Mouse (Mus musculus): Measurements from ENCODE around the gene Galk2.

Gene Galk2

GRCm38 (mm10) chr2:125858521-125859280 is at the start of gene Galk2, which contains the start of gene Cops2:
TSS of gene Galk2 (plus strand) at chr2:125859109.
TSS of gene Cops2 (minus strand) at chr2:125859139.
- DNase-seq, result peak; percentile 92

- DNase-seq, result no peak
These were observed 49.4 kb upstream of the Galk2 start for GRCm38 (mm10) chr2:125809551-125809950.

DNA sequence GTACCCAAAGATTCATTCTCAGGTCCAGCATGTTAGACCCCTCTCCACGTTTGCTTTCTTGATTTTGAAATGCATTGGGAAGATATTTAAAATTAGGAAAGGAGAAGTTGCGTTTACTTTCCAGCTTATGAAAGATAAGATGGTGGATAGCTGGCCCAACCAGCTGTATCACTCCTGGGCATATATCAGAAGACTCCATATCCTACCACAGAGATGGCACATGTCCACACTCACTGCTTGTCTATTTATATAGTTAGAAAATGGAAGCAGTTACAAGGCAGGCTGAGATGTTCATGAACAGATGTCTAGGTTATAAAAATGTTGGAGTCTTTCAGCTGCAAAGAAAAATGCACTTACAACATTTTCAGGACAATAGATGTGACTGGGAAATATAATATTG is 47.6 kb upstream of the Galk2 start:
- no peak for DNase-seq

GRCm38 (mm10) chr2:125813972-125814595 is 44.8 kb upstream of the Galk2 start:
- no peak for DNase-seq

- DNase-seq, result no peak
These were observed 38.5 kb upstream of the Galk2 start for GRCm38 (mm10) chr2:125820397-125820796.

DNA sequence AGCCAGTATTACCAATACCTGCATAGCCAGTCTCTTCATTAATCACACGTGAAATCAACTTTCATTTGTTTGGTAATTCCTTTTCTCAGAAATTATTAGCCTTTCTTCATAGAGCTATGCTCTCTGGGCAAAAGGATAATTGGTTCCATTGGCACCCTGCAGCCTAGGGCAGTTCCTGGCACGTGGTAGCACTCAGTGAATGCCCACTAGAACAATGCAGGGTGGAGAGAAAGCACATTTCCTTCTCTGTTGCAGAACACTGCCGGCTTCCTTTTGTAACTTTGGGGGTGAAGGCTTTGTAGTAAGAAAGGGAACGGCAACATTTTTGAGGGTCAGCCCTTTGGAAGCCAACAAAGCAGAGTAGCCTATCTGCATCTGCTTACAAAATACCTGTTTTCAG is 32.7 kb upstream of the Galk2 start:
- DNase-seq, result no peak

GRCm38 (mm10) chr2:125827898-125828297 is 31.0 kb upstream of the Galk2 start:
- no peak for DNase-seq

DNA sequence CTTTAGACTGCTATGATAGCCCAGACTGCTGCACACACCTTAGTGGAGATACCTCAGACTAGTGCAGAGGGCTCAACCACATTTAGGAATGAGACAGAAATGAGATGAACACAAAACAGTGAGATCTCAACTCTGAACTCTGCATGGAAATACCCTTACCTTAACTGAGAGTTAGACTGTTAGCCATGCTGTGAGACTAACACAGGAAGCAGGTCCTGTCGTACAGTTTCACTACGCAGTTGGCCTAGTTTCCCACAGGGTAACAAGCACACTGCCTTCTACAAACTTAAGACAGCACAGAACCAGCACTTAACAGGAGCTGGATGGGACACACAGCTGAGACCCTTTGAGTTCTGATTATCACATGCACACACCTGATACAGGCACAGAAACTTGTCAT is 29.0 kb upstream of the Galk2 start:
- no peak for DNase-seq

DNA sequence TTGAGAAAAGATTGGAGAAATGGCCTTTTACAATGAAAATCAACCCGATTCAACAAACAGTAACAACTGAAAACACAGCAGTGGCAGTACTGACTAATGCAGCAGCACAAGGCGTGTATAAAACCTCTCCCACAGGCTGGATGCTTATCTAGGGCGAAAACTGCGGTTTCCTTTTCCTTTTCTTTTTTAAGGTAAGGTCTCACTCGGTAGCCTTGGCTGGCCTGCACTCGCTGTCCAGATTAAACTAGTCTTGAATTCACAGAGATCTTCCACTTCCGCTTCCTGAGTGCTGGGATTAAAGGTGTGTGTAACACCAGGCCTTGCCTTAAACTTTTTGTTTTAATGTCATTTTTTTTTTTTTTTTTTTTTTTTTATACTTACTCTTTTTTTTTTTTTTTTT is 20.8 kb upstream of the Galk2 start:
- no peak for DNase-seq

GRCm38 (mm10) chr2:125838708-125839284 is 20.1 kb upstream of the Galk2 start:
- no peak for DNase-seq

DNA sequence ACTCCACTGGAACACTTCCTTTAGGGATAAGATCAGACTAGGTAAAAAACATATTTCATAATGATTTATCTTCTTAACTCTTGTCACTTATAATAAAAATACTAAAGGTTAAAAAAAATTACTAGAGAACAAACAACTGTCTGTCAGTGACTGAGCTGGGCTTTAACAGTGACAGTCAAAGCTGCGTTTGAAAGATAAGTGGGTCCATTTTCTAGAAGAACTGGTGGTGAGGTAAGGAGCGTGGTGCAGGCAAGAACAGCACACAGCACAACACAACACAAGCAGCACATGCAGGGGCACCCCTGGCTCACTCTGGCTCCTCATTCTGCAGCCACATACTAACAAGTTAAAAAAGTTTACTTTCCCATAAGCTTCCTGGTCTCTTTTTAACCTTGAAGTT is 7.7 kb upstream of the Galk2 start:
- DNase-seq, result no peak

- DNase-seq, result no peak
These were observed 1.2 kb upstream of the Galk2 start for GRCm38 (mm10) chr2:125857707-125858106.

GRCm38 (mm10) chr2:125863799-125864198 is 4.9 kb downstream of the Galk2 start:
- no peak for DNase-seq

- no peak for DNase-seq
These were observed 5.6 kb downstream of the Galk2 start for GRCm38 (mm10) chr2:125864551-125864950.

- DNase-seq, result no peak
These were observed 6.7 kb downstream of the Galk2 start for GRCm38 (mm10) chr2:125865585-125865984.

DNA sequence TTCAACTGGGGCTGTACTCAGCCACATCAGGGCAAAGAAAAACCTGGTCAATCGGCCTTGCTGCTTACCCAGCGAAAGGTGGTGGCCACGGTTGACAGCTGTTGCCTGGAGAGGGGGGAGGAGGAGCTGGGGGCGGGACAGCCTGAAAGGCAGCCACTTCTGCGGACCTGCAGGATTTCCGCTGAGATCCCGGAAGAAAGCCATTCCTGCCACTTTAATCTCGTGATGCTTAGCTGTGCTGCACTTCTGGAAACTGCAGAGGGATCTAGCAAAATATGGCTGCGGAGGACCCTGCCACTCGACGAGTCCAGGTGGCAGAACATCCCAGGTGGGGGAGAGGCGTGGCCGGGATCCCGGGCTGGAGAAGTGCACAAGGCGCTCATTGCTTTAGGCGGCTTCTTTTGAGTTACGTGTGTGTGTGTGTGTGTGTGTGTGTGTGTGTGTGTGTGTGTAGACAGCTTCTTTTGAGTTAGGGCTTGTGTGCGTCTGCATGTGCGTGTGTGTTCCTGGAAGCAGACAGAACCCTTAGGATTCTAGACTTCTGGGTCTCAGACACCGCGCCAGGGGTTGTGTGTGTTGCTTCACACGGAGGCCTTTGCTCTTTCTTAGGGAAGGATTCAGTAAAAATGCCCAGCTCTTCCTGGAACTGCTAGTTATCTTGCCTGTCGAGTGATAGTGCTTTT is 7.3 kb downstream of the Galk2 start:
- DNase-seq, result peak; percentile 46

GRCm38 (mm10) chr2:125868301-125868700 is 9.4 kb downstream of the Galk2 start:
- DNase-seq, result no peak

GRCm38 (mm10) chr2:125870159-125870558 is 11.2 kb downstream of the Galk2 start:
- no peak for DNase-seq

- DNase-seq, result no peak
These were observed 27.1 kb downstream of the Galk2 start for GRCm38 (mm10) chr2:125885891-125886576.

DNA sequence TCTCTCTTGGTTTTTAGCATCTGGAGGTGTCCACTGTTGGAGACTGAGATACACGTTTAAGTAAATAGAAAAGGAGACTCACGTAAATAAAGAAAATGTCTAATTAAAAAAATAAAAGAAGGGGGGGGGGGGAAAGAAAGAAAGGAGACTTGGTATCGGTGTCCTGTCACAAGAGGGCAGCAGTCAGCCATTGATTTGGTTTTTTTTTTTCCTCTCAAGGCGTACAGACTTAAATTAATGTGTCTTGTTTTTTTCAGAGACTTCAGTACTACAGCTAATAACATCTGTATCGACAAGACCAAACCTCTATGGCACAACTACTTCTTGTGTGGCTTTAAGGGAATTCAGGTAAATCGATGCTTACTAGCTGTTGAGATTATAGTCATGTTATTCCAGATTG is 34.2 kb downstream of the Galk2 start:
- no peak for DNase-seq

- no peak for DNase-seq
These were observed 36.2 kb downstream of the Galk2 start for GRCm38 (mm10) chr2:125895099-125895498.

- no peak for DNase-seq
These were observed 37.4 kb downstream of the Galk2 start for GRCm38 (mm10) chr2:125896355-125896754.

All from right cerebral cortex, postnatal 4 days (tissue).